Mouse (Mus musculus) testis, postnatal 14 days (tissue): ENCODE measurements around the gene Cds1.
A peak's percentile ranks its signal among the peaks of the same experiment; 100 is the strongest.
"Not testable (repeated sequence)": the region's sequence is repeated elsewhere in the genome, so short reads cannot be mapped to it uniquely, and the experiment has no call there.

Experiments
- DNase-seq: peaks from one replicate; pipeline ENCODE4 v3.0.0; 2021; ENCODE audit warnings: low spot score

The Cds1 gene

DNA sequence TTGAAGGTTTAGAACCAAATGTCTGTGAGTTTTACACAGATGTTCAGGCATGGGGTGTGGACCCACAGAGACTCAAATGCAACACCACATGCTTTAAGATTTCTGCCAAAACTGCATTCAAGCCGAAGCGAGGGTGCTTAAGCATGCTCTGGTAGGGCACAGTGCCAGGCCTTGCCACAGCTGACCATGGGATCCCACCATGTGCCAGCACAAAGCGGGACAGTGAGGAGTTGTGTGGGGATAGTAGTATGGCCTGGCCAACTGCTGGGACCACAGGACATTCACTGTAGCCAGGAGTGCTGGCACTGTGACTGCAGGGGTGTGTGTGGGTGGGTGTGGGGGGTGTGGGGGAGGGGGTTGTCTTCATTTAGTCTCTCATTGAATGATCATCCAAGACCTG is 64.0 kb downstream of the Cds1 start:
- no peak for DNase-seq

- no peak for DNase-seq
Observed at GRCm38 (mm10) chr5:101830180-101830579, 65.2 kb downstream of the Cds1 start.

GRCm38 (mm10) chr5:101832042-101832441 is 67.1 kb downstream of the Cds1 start:
- DNase-seq, result no peak

GRCm38 (mm10) chr5:101832991-101833390 is 68.1 kb downstream of the Cds1 start:
- no peak for DNase-seq

DNA sequence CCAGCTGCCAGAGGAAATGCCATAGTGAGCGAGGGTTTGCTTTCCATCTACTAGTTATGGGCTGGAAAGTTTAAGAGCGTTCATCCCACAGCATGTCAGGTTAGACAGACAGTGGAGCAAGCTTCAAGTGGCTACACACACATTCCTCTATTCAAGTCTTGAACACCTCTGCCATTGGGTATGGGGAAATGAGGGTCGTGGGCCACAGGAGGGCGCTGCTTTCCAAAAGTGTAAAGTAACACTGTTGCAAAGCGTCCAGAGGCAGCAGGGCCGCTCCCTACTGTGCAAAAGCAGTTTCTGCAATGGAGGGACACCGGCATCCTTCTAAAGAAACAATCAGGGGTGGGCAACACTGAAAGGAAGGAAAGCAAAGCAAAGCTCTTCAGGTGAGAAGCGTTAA is 68.9 kb downstream of the Cds1 start:
- DNase-seq, result peak; percentile 73

- DNase-seq, result no peak
Observed at GRCm38 (mm10) chr5:101836221-101836620, 71.3 kb downstream of the Cds1 start.

DNA sequence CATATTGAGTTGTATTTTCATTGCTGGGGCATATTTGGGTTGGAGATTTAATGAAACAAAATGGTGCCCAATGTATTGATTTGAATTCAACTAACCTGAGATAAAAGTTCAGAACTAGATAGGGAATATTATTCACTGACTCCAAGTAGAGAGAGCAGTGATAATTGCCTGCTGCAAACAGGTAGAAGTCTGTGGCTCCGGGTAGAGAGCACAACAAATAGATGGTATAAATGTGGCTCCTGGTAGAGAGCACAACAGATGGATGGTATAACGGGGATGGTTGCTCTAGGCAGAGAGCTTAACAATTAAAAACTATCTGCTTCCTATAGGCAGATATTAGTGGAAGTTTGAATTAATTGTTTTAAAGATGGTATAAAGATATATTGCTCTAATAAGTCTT is 72.7 kb downstream of the Cds1 start:
- not testable (repeated sequence) for DNase-seq

DNA sequence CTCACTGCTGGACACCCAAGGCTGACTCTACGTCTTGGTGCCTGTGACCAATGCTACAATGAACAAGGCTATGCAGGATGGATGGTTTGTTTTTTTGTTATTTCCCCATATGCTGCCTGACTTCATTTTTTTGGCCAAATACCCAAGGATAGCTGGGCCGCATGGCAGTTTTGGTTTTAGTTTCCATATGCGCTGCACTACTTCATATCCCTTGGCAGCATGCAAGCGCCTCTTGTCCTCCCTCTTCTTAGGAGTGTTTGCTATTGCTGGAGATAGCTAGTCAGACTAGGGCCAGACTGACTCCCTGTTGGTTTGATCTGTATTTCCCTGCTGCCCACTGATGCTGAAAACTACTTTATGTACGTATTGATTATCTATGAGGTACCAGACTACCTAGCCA is 75.5 kb downstream of the Cds1 start:
- DNase-seq, result no peak

DNA sequence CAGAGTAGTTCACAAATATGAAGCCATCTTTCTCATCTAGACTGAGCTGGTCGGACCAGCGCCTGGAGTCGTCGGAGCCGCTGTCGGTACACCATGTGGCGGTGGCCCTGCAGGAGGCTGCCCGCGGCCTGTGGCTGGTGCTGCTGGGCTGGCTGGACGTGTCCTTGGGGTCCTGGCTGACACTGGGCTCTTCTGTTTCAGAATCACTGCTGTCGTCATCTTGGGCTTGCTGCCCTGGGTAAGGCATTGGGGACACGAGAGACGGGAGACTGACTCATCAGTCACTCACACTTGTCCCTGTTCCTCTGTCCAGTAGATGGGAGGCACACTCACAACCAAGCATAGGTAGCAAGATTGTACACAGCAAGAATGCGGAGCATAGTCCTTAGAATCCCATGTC is 80.1 kb downstream of the Cds1 start:
- no peak for DNase-seq

- DNase-seq, result no peak
Observed at GRCm38 (mm10) chr5:101845930-101846329, 81.0 kb downstream of the Cds1 start.

DNA sequence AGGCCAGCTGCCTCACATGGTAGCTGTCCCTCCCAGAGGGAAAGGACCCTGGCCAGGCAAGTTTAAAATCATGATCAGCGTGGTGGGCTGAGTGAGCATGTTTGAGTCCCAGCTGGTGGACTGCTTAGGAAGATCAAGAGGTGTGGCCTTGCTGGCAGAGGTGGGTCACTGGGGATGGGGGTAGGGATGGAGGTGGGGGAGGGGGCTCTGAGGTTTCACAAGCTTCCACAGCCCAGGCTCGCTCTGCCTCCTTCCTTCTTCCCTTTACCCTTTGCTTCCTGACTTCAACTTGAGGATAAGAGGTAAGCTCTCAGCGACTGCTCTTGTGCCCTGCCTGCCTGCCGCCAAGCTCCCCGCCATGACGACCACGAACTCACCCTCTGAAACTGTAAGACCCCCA is 82.4 kb downstream of the Cds1 start:
- no peak for DNase-seq

GRCm38 (mm10) chr5:101847762-101848161 is 82.8 kb downstream of the Cds1 start:
- DNase-seq, result no peak

DNA sequence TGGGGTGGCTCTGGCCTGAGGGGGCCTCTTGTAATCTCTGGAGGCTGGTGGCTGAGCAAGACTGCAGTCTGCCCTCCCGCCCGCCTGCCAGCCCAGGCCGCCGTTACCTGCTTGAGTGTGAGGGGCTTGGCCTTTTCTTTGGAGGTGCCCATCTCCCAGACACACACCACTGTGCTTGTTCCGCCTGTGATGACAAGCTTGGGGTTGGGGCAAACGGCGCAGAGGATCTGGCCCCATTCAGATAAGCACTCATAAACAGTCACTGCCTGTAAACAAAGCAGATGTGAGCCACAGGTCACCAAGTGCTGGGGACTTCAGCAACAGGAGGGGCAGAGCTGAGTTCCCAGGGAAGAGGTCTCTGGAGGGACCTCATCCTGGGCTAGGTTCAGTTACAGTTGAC is 86.2 kb downstream of the Cds1 start:
- DNase-seq, result no peak

DNA sequence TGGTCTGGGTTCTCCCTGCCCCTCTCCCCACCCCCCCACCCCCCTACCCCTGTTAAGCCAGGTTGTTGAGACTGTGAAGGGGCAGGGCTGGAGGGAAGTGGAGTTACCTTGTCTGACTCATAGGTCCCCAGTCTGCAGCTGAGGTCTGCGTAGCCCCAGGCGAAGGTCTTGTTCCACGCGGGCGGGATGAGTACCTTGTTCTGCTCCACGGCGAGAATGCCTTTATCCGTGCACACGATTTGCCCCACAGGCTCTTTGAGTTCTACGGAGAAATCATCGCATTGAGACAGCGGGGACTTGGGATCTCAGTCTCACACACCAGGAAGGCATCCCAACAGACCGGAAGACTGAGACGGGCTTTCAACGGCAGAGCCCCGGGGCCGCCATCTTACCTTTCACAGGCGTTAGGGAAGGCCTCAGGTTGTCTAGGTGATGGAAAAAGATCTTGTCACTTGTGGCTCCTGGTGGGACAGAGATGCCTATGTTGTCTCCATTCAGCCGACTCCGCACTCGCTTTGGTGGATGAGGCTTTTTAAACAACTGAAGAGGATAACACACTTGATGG is 87.3 kb downstream of the Cds1 start:
- DNase-seq, result no peak

- DNase-seq, result no peak
Observed at GRCm38 (mm10) chr5:101854100-101854499, 89.2 kb downstream of the Cds1 start.

GRCm38 (mm10) chr5:101854667-101855066 is 89.7 kb downstream of the Cds1 start:
- DNase-seq, result no peak

GRCm38 (mm10) chr5:101855475-101855874 is 90.5 kb downstream of the Cds1 start:
- DNase-seq, result no peak

GRCm38 (mm10) chr5:101858891-101859436 is 94.0 kb downstream of the Cds1 start:
- DNase-seq, result no peak

- DNase-seq, result no peak
Observed at GRCm38 (mm10) chr5:101861786-101862571, 97.0 kb downstream of the Cds1 start.

- no peak for DNase-seq
Observed at GRCm38 (mm10) chr5:101862651-101863050, 97.7 kb downstream of the Cds1 start.

DNA sequence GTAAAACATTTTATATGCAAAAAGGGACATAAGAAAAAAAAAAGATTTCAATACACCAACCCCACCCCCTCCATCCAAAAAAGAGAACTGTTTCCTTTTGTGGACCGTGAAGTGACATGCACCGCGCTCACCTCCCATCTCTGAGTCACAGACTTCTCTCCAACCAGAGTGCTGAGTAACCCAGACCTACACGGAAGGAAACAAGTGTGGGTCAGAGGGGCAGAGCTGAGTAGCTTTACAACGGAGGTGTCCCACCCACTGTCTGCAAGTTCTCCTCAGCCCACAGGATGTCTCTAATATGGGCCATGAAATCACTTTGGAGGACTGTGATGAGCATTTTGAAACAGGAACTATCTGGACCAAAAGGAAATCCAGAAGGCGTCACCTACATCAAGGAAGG is 99.0 kb downstream of the Cds1 start:
- DNase-seq, result no peak

DNA sequence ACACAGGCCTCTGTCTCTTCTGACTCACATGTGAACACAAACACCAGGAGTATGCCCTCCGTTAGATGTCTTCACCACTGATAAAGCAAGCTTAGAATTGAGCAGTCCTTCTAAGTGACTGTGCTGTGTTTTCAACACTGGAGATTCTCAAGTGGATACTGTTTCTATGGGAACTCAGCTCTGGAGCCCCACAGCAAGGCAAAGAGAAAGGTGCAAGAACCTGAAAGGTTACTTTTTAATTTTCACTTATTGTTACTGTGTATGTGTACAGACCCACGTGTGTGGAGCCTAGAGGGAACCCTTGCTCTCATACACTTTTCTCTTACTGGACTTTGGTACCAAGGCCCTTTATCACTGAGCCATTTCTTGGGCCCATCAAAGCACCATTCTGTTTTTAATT is 101.8 kb downstream of the Cds1 start:
- DNase-seq, result no peak
